Mouse (Mus musculus): ENCODE measurements at regions not wholly inside any gene's neighbourhood (a gene's known extent, or its start where the extent isn't known, plus 50 kb on each side); places are given as distances from the start of the nearest gene placed in this dataset.

DNA sequence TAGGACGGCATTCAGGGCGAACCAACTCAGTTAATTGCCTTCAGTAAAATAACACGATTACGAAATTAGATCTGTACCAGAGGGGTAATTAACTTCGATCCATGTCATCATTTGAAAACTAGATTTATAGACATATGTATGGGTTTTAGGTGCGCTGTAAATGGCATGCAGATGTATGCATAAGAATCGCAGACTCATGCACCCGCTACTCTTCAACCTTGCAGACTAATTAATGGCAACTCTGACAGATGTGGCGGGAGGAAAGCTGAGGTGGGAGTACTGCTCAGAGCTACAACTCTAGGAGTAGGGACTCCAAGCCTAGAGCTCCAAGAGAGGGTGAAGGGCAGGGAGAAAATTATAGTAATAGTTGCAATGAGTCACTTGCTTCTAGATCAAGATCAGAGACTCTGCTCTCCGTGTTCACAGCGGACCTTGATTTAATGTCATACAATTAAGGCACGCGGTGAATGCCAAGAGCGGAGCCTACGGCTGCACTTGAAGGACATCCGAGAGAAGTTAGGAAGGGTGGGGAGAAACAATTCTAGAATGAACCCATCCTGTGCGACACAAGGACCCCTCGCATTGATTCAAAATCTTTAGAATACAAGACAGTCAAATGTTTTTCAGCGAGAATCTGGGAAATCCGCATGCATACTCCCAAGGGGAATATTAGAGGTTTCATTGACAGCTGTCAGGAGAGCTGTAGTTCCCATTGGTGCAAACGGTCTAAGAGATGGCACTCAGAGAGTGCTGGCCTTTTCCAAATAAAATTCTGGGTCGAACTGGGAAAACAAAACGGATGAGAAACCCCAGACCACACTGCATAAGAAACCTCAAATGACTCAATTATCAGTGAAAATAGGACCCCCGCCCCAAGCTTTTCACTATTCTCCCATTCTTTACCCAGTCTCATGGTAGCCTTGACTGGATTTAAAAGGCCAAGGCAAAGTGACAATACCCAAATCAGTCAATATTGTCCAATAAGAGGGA is 152.6 kb upstream of the Cypt12 start:
- DNase-seq, result no peak

DNA sequence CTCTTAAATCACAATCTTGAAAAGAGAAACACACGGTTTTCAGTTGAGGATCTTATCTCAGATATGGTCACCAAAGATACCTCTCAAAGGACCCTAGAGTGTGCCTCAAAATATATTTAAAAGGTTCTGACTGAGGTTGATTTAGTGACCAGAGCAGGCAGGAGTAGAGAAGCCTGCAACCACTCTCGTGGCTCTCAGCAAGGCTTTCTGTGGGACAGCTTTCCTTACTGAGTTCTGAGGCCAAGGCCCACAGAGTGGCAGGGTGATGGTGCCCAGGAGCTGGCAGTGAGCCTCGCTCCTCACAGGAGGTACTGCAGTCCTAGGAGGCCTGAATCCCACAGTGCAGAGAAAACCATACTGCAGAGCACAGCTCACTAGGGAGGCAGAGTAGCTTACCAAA is 151.4 kb upstream of the Cypt12 start:
- DNase-seq, result no peak

DNA sequence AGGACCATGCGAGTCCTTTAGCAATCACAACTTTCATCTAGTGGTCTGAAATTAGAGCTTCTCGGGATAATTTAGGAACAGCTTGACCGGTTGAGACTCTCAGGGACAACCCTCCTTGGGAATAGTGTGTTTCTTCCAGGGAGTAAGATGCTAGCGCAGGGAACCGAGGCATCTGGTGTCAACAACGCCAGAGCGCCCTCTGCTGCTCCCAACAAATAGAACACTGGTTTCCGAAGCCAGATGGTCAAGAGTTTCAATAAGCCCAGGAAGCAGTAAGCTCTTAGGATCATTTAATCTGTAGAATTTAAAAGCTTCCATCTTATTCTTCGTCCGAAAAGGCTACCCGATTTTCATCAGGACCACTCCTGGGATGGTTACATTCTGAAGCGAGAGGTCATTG is 149.8 kb upstream of the Cypt12 start:
- DNase-seq, result peak; percentile 49

DNA sequence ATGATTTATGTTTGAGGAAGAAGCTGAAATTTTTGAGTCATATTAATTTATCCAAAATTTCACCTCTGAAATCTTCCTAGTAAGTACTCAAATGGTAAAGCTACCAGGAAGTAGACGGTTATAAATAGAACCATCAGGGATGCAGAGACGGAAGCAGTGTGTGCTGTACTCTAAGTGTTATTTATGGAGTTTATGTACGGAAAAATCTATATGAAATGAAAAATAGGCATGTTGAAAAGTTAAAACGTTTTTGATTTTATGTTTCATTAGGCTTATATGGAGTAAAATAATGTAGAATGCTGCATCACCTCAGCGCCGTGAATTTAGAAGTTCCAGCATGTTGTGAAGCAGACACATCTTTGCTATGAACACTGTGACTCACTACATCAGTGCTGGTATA is 149.1 kb upstream of the Cypt12 start:
- DNase-seq, result no peak

DNA sequence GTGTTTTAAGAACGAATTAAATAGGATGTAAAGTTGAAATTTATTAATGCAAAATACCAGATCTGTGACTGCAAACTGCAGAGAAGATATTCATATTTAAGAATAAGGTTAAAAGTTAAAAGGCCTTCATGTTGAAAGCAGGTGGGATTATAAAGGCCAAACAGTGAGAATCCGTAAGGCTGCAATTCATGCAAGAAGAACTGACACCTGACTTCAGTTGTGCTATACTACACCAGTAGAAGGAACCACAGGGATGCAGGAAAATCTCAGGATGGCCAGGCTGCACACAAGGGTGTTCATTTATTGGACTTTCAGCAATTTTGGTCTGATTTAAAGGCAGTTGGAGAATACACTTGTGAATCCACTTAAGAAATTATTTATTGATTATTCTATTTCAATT is 147.4 kb upstream of the Cypt12 start:
- no peak for DNase-seq

DNA sequence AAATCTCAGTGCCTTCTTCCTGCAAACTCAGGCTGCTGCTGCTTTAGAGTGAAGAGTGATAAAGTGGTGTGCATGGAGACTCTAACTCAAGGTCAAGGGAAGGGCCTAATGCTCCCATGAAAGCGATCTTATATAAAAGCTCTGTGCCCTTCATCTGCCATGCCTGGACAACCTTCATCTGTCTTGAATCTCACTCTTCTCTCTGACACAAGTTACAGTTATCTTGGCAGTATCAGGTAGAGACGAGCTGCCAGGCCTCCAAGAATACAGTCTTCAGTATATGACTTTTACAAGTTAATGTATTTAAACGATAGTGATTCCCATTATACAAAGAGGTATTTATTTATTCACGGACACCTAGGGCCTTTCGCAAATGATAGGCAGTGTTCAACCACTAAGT is 146.7 kb upstream of the Cypt12 start:
- no peak for DNase-seq

DNA sequence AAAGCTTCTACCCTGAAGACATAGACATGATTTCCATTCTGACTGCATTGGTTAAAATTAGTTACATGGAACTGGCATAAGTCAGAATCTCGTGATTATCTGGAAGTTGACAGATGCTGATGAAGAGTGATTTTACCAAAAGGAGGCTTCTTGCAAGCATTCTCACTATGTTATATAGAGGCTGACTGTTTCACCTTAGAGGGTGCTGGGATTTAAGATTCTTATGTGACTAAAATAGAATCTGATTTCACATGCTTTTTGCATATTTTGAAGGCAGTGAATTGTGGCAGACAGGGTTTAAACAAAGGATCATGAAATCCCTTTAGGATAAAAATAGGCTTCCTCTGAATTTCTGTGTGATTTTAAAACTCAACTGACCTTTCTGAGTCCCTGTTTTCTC is 143.0 kb upstream of the Cypt12 start:
- no peak for DNase-seq

DNA sequence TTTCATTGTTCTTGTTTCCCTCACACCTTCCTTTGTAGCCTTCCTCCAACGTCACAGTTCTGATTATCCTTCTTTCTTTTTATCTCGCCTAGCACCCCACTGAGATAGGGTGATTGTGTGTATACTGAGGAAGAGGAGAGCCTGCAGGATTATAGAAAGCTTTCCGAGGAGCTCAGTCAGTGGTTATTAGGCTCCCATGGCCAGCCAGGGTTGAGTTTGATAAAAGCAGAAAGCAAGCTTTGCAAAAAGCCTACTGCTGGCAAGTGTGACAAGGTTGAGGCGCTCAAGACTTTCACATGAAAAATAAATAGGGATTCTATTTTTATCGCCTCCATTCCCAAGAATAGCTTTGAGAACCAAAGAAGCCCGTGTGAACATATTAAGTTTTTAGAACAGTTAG is 136.9 kb upstream of the Cypt12 start:
- no peak for DNase-seq

DNA sequence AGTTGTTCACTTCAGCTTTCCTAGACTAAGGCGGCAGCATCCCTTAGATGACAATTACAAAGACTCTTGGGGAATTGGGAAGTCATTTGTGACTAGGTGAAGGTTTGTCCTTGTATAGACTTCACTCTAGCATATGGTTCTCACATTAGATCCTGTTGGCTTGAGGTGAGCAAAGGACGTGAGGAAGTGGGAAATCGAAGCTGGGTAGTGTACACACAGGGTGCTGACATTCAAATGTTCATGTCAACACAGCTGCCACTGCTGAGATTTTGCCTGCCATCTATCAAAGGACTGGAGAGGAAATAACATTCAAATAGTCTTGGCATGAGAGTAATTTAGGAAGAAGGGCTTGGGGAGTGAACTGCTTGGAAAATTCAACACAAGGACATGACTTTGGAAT is 124.0 kb upstream of the Cypt12 start:
- DNase-seq, result no peak

DNA sequence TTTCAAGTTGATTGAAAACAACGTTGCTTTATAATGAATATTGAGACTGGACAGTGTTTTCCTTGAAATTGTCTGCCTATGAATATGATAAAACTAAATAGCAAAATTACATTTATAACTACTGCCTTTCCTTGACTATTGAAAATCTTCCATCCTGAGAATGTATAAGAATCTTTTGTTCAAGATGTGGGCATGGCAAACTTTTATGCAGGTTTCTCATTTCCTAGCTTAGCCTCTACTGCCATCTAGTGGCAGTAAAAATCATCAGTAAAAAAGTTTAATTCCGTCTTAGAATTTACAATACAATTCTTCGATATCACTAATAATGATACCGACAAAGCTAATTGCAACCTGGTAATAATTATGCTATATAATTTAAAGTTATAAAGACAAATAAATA is 123.5 kb upstream of the Cypt12 start:
- peak; percentile 39 for DNase-seq

DNA sequence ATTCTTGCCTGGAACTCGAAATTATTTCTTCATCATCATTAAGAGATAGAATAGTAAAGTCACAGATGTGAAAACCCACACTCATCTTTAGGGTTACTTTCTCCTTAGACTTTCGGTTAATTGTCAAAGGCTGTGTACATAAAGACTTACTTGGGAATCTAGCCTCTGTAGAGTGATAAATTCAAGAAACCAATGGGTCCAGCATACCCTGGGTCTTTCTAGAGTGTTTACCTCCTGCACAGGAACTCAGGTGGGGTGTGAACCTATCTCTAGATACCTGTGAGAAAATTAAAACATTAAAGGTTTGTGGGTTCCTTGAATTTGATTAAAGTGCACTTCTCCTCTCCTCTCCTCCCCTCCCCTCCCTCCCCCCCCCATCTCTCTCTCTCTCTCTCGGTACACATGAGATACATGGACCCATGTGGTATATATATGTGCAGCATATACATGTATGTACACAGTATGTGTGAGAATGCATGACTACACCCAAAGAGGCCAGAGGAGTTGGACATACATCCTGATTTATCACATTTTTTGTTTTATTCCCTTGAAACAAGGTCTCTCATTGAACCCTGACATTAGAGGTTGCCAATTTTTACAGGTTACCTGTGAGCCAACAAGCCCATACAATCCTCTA is 122.8 kb upstream of the Cypt12 start:
- no peak for DNase-seq

DNA sequence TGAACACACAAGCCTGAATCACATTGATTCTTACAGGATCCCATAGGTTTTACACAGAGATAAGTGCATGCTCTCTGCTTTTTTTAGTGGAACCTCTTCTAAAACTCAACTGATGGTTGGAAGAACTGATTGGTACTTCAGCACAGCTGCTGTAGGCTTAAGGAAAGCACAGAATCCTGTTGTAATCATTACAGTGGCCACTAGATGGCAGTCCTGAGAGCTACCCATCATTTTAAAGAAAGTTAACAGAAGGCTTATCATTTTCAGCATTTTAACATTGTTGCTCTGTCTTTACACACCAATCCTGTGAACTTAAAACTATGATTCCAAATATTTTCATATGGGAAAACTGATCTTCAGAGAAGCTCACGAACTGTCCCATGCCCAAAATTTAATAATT is 113.5 kb upstream of the Cypt12 start:
- peak; percentile 75 for DNase-seq

DNA sequence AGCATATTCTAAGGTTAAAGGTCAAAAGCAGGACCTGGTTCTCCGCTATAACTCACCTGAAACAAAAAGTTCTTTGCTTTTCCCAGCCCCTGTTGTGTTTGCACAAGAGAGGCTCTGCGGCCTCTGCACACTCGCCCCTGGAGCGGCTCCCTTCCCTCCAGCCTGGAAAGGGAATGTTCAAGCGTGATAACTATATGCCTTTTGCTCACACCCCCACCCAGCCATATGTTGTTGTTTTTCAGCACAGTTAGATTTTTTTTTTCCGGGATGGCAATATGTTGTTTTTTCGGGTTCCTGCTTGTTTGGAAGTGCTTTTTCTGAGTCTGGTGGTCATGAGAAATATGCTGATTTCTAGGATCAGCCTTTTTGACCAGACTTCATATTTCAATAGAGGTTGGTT is 100.6 kb upstream of the Cypt12 start:
- no peak for DNase-seq

DNA sequence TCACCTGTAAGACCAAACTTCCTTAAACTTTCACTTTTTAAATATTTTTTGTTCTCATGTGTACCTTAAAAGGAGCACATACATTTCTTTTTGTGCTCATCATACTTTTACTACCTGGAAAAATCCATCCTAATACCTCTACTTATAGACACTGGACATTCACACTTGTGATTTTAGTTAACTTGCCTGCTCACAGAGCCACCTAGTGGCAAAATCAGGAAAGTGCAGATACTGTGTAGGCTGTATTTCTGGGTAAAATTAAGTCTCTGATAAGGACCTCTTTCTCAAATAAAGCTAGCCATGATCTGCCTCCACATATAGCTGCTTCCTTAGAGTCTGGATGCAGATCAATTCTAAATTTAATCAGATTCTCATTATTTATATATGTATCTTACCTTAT is 100.0 kb upstream of the Cypt12 start:
- peak; percentile 21 for DNase-seq

DNA sequence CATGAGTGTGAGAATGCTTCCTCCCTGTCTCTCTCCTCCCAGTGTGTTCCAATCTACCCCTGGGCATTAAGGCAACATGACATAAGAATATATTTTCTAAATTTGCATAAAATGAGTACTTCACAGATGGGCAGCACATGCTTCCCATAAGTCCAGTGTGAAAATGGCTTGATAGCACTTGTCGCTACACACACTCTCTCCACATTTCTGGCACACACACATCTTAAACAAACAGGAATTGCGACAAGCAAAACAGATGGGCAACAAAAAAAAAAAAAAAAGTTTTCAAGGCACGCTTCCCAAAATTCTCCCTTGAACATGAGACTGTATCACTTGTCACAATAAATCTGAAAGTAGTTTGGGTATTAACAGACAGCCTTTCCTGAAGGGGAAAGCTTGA is 85.8 kb upstream of the Cypt12 start:
- no peak for DNase-seq

DNA sequence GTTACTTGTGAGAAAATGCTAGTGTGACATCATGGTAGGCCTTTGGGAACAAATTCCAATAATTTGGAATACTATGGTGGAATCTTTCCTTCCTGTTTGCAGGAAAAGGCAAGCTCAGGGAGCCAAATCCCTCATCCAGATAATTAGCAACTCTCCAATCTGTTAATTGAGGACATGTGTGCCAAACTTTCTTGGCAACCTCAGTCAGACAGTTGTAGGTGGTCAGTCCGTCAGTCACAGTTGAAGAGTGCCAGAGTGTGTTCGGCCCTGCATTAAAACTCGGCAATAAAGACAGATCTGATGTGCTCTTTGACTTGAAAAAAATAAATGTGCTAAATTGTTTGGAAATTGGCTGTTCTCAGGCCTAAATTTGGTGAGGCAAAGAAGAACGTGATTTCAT is 83.1 kb upstream of the Cypt12 start:
- no peak for DNase-seq

DNA sequence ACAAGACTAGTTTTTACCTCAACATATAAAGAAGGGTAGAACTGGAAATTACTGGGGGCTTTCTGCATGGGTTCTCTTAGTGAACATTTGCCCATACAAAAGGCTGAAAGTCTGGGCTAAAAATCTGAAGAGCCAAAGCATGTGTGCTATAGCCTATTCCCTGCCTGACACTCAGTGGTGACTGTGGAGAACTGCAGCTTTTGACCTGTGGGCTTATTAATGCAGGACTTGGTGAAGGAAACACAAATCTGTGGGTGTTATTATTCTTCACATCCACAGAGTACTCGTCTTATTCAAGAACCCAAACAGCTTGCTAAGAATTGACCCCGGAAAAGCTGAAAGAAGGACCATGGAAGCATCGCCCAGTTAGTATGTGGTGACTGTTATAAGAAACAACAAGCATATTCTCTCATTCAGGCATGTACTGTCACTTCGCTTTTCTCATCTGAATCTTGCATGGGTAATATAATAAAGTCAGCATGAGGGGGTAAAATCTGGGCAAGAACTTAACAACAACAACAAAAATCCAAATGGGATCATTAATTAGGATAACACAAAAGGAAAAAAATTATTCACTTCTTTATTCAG is 77.2 kb upstream of the Cypt12 start:
- DNase-seq, result peak; percentile 5

DNA sequence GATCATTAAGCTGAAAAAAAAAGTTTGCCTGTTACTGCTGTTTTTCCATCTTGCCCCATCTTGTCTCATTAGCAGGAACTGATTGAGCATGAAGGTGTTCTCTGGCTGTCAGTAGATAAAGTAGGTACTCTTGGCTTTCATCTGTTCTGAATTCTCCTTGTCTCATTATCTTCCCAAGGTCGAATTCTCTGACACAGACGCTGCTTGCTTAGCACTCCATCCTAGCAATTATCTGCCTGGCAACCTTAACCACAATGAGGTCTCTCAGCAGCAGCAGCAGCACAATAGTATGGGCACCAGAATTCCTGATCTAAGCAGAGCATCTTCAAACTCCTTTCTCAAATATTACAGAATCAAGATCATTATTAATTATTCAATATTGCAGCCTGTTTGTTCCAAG is 52.3 kb upstream of the Cypt12 start:
- no peak for DNase-seq

DNA sequence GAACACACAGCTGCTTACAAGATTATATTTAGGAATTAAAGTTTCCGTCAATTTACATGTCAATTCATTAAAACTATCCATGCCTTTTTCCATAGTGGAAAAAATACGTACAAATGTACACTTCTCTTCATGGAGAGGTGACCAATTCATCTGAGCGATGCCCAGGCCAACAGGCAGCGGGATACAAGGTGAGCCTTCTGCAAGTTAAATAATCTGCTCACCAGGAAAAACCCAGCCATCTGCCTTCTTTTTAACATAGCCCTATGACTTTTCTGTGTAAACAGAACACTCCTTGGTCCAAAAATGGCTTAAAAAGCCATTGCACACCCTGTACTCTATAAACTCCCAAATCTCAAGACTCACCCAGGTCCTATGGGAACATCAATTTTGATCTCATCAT is 51.5 kb upstream of the Cypt12 start:
- DNase-seq, result no peak

Measured in kidney, adult 9 months (tissue).